Mouse (Mus musculus) liver, postnatal 0 days (tissue): ENCODE measurements around the gene Gpsm3.

Source experiments
- CTCF ChIP-seq: sonication (generic); IDR thresholded peaks from 2 replicates; pipeline ENCODE4 v1.5.1; 2016; ENCODE audit warnings: antibody characterized with exemption, low read depth
- EP300 ChIP-seq: IDR thresholded peaks from 2 replicates; pipeline ENCODE4 v1.6.1; 2016; ENCODE audit warnings: antibody characterized with exemption, low read depth, mild to moderate bottlenecking

DNA sequence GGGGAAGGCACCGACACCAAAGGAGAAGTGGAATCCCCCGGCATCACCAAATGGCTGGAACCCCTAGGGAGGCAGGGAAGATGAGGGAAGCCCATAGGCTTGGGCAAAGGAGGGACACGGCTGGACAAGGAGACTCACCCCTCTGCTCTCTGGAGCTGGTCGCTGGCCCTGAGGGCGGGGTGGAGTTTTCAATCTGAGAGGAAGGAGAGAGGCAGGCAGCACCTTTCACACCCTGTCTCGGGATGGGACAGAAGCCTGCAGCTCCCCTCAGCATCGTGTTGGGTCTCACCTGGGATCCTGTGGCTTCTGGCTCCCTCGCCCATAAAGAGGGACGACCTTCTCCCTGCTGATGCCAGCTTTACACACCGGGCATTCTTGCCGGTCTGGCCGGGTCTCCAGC is 12.2 kb downstream of the Gpsm3 start:
- TF ChIP-seq CTCF, result no peak
- TF ChIP-seq EP300, result no peak
